Mouse (Mus musculus) brown adipose tissue, adult 24 weeks (tissue): Measurements from ENCODE around the gene Cnbp. TPM values are rescaled to one million over a fixed set of nuclear protein-coding genes. Genes with fewer than 3 reads are reported as not detected.

Source experiments
- H3K27ac ChIP-seq: fragments of 200-500 bp; replicated peaks from 2 replicates; pipeline ENCODE4 v1.5.1; 2012; ENCODE audit warnings: low read depth, mild to moderate bottlenecking, low read length
- H3K4me1 ChIP-seq: fragments of 200-500 bp; 2 replicates; pipeline ENCODE4 v1.6.1; 2012; ENCODE audit warnings: low read length, mixed read lengths; ENCODE audit not compliant: control insufficient read depth, insufficient read depth, insufficient read length
- H3K4me3 ChIP-seq: fragments of 200-500 bp; 2 replicates; pipeline ENCODE4 v1.5.1; 2012; ENCODE audit warnings: low read depth, mild to moderate bottlenecking, low read length, moderate library complexity; ENCODE audit not compliant: insufficient read depth
- polyA plus RNA-seq: library from polyadenylated mRNA; stranded (reverse); fragments of >200 nt; gene quantifications from 2 replicates; pipeline ENCODE4 v1.2.4, GENCODE M21; 2012; ENCODE audit not compliant: missing spikeins, insufficient read depth, insufficient read length

The Cnbp gene
- polyA plus RNA-seq, 1 experiment, result 367 TPM

- H3K4me1 ChIP-seq, result no peaks in the 10 kb centered on the region; the same call in 1 of the 2 replicates
- H3K4me3 ChIP-seq, result no peak within 1 kb of the TSS
- no peak within 1 kb of the TSS for H3K27ac ChIP-seq
These were observed 15.2 kb downstream of the Cnbp start, which contains the start of gene Gm45140 for GRCm38 (mm10) chr6:87835695-87836094. TSS of gene Gm45140 (minus strand) at chr6:87835795.

GRCm38 (mm10) chr6:87820366-87820765 is 30.5 kb downstream of the Cnbp start:
- H3K27ac ChIP-seq, result no peak overlapping the region
- H3K4me3 ChIP-seq, result no peak overlapping the region
- H3K4me1 ChIP-seq, result no peaks in the 10 kb centered on the region

- peaks cover 5% of the 10 kb centered on the region for H3K4me1 ChIP-seq
- no peak overlapping the region for H3K27ac ChIP-seq
- no peak overlapping the region for H3K4me3 ChIP-seq
These were observed 36.4 kb downstream of the Cnbp start for GRCm38 (mm10) chr6:87814486-87814885.

- H3K27ac ChIP-seq, result peak overlapping the region; percentile 53; the same call in 1 of the 2 replicates
These were observed 38.2 kb downstream of the Cnbp start for GRCm38 (mm10) chr6:87812656-87813055.

GRCm38 (mm10) chr6:87811675-87812338 is 39.1 kb downstream of the Cnbp start, which contains the start of gene Rab43:
TSS of gene Rab43 (minus strand) at chr6:87812164.
- H3K4me1 ChIP-seq, result peaks cover 8% of the 10 kb centered on the region
- peak within 1 kb of the TSS; percentile 91 for H3K4me3 ChIP-seq
- peak within 1 kb of the TSS; percentile 88 for H3K27ac ChIP-seq

More at GRCm38 (mm10) chr6:87812656-87813055, 38.2 kb downstream of the Cnbp start:
- peaks cover 5% of the 10 kb centered on the region for H3K4me1 ChIP-seq
- peak overlapping the region; percentile 52; the same call in 1 of the 2 replicates for H3K4me3 ChIP-seq

- Histone ChIP-seq H3K4me1 (peaks cover 10% of the 10 kb centered on the region), H3K4me3 (peak overlapping the region; percentile 91), H3K27ac (peak overlapping the region; percentile 88)
These were observed 39.9 kb downstream of the Cnbp start for GRCm38 (mm10) chr6:87810713-87811669.

GRCm38 (mm10) chr6:87810311-87810710 is 40.6 kb downstream of the Cnbp start:
- H3K4me3 ChIP-seq, result peak overlapping the region; percentile 91
- H3K27ac ChIP-seq, result peak overlapping the region; percentile 58
- peaks cover 15% of the 10 kb centered on the region for H3K4me1 ChIP-seq

- peak overlapping the region; percentile 91 for H3K4me3 ChIP-seq
- H3K4me1 ChIP-seq, result peaks cover 15% of the 10 kb centered on the region
- H3K27ac ChIP-seq, result peak overlapping the region; percentile 58
These were observed 41.2 kb downstream of the Cnbp start for GRCm38 (mm10) chr6:87809651-87810161.

GRCm38 (mm10) chr6:87809144-87809543 is 41.8 kb downstream of the Cnbp start:
- no peak overlapping the region for H3K4me3 ChIP-seq
- H3K27ac ChIP-seq, result peak overlapping the region; percentile 58
- H3K4me1 ChIP-seq, result peaks cover 15% of the 10 kb centered on the region

GRCm38 (mm10) chr6:87808521-87808920 is 42.4 kb downstream of the Cnbp start:
- Histone ChIP-seq H3K4me3 (no peak overlapping the region), H3K4me1 (peaks cover 15% of the 10 kb centered on the region), H3K27ac (no peak overlapping the region)

- no peak overlapping the region for H3K4me3 ChIP-seq
- no peak overlapping the region for H3K27ac ChIP-seq
- peaks cover 15% of the 10 kb centered on the region for H3K4me1 ChIP-seq
These were observed 43.0 kb downstream of the Cnbp start for GRCm38 (mm10) chr6:87807735-87808440.

GRCm38 (mm10) chr6:87806857-87807256 is 44.0 kb downstream of the Cnbp start:
- Histone ChIP-seq H3K4me3 (no peak overlapping the region), H3K4me1 (peaks cover 15% of the 10 kb centered on the region), H3K27ac (peak overlapping the region; percentile 4)

GRCm38 (mm10) chr6:87806028-87806427 is 44.9 kb downstream of the Cnbp start:
- no peak overlapping the region for H3K4me3 ChIP-seq
- H3K27ac ChIP-seq, result peak overlapping the region; percentile 4; the same call in 1 of the 2 replicates
- peaks cover 15% of the 10 kb centered on the region for H3K4me1 ChIP-seq

- Histone ChIP-seq H3K27ac (0 out of 2 replicates have a peak overlapping the region, but pooled peaks have one; percentile 17), H3K4me3 (no peak overlapping the region), H3K4me1 (peaks cover 15% of the 10 kb centered on the region)
These were observed 45.5 kb downstream of the Cnbp start for GRCm38 (mm10) chr6:87805448-87805847.
